Mouse (Mus musculus): Measurements from ENCODE around the gene Comtd1. TPM values are rescaled to one million over a fixed set of nuclear protein-coding genes. Genes with fewer than 3 reads are reported as not detected.
A peak's percentile ranks its signal among the peaks of the same experiment; 100 is the strongest.

Comtd1 gene
- polyA plus RNA-seq, 1 experiment from 2014 or later: 24.2 TPM

GRCm38 (mm10) chr14:21825786-21826491, 22.8 kb downstream of the Comtd1 start:
- Histone ChIP-seq H3K27ac (no peak overlapping the region), H3K4me2 (replicated peaks) (no peak overlapping the region), H3K4me1 (peaks cover 19% of the 10 kb centered on the region), H3K27me3 (no peaks in the 10 kb centered on the region), H3K9me3 (no peaks in the 10 kb centered on the region), H3K36me3 (no peaks in the 10 kb centered on the region), H3K9ac (no peak overlapping the region), H3K4me3 (no peak overlapping the region)
- WGBS: 83% methylated on average over 9 of the region's 9 CpGs
- no peak for ATAC-seq (ENCODE audit: low FRiP score, low read depth)

GRCm38 (mm10) chr14:21824938-21825337, 23.8 kb downstream of the Comtd1 start, which contains the start of gene Vdac2:
Gene Vdac2 (plus strand): TSS chr14:21825238.
- Histone ChIP-seq H3K27ac (0 out of 2 replicates have a peak within 1 kb of the TSS, but pooled peaks have one; percentile 28), H3K4me2 (replicated peaks) (no peak within 1 kb of the TSS), H3K4me1 (peaks cover 12% of the 10 kb centered on the region), H3K27me3 (no peaks in the 10 kb centered on the region), H3K36me3 (no peaks in the 10 kb centered on the region), H3K9me3 (no peaks in the 10 kb centered on the region), H3K9ac (no peak within 1 kb of the TSS), H3K4me3 (no peak within 1 kb of the TSS)
- no peak for ATAC-seq (ENCODE audit: low FRiP score, low read depth)
- WGBS: 89% methylated on average over 2 of the region's 2 CpGs

- H3K4me2 ChIP-seq (replicated peaks): no peak overlapping the region
- 63% methylated on average over 7 of the region's 7 CpGs for WGBS
- no peaks in the 10 kb centered on the region for H3K27me3 ChIP-seq
- 0 out of 2 replicates have a peak overlapping the region, but pooled peaks have one; percentile 28 for H3K27ac ChIP-seq
- ATAC-seq (ENCODE audit: low FRiP score, low read depth): no peak
- no peak overlapping the region for H3K9ac ChIP-seq
- H3K4me3 ChIP-seq: no peak overlapping the region
- H3K4me1 ChIP-seq: peaks cover 12% of the 10 kb centered on the region
- no peaks in the 10 kb centered on the region for H3K36me3 ChIP-seq
- H3K9me3 ChIP-seq: no peaks in the 10 kb centered on the region
Observed at GRCm38 (mm10) chr14:21823897-21824296, 24.9 kb downstream of the Comtd1 start.

- no peaks in the 10 kb centered on the region for H3K36me3 ChIP-seq
- H3K4me2 ChIP-seq (replicated peaks): no peak overlapping the region
- peak overlapping the region; percentile 29; the same call in 1 of the 2 replicates for H3K27ac ChIP-seq
- ATAC-seq (ENCODE audit: low FRiP score, low read depth): no peak
- no peaks in the 10 kb centered on the region for H3K27me3 ChIP-seq
- H3K9ac ChIP-seq: no peak overlapping the region
- H3K4me3 ChIP-seq: no peak overlapping the region
- 69% methylated on average over 7 of the region's 7 CpGs for WGBS
- H3K4me1 ChIP-seq: peaks cover 12% of the 10 kb centered on the region
- H3K9me3 ChIP-seq: no peaks in the 10 kb centered on the region
Observed at GRCm38 (mm10) chr14:21822795-21823374, 25.9 kb downstream of the Comtd1 start.

- Histone ChIP-seq H3K27me3 (no peaks in the 10 kb centered on the region), H3K4me2 (replicated peaks) (no peak overlapping the region), H3K4me3 (no peak overlapping the region), H3K27ac (0 out of 2 replicates have a peak overlapping the region, but pooled peaks have one; percentile 29), H3K36me3 (no peaks in the 10 kb centered on the region), H3K4me1 (peaks cover 12% of the 10 kb centered on the region), H3K9me3 (no peaks in the 10 kb centered on the region), H3K9ac (no peak overlapping the region)
- ATAC-seq (ENCODE audit: low FRiP score, low read depth): no peak
- WGBS: 78% methylated on average over 7 of the region's 7 CpGs
Observed at GRCm38 (mm10) chr14:21822307-21822706, 26.5 kb downstream of the Comtd1 start.

GRCm38 (mm10) chr14:21820880-21821505, 27.8 kb downstream of the Comtd1 start:
- H3K4me2 ChIP-seq (replicated peaks): no peak overlapping the region

GRCm38 (mm10) chr14:21817453-21817852, 31.3 kb downstream of the Comtd1 start:
- Histone ChIP-seq H3K4me3 (no peak overlapping the region), H3K36me3 (no peaks in the 10 kb centered on the region), H3K4me1 (no peaks in the 10 kb centered on the region), H3K9me3 (no peaks in the 10 kb centered on the region), H3K9ac (no peak overlapping the region), H3K27me3 (no peaks in the 10 kb centered on the region), H3K4me2 (replicated peaks) (no peak overlapping the region), H3K27ac (no peak overlapping the region)
- ATAC-seq (ENCODE audit: low FRiP score, low read depth): no peak
- 37% methylated on average over 4 of the region's 4 CpGs for WGBS

More at GRCm38 (mm10) chr14:21820880-21821505, 27.8 kb downstream of the Comtd1 start:
- 88% methylated on average over 4 of the region's 4 CpGs for WGBS
- Histone ChIP-seq H3K9ac (no peak overlapping the region), H3K27ac (no peak overlapping the region), H3K27me3 (no peaks in the 10 kb centered on the region), H3K36me3 (no peaks in the 10 kb centered on the region), H3K9me3 (no peaks in the 10 kb centered on the region), H3K4me3 (no peak overlapping the region), H3K4me1 (peaks cover 12% of the 10 kb centered on the region)
- no peak for ATAC-seq (ENCODE audit: low FRiP score, low read depth)

- no peak for ATAC-seq (ENCODE audit: low FRiP score, low read depth)
- H3K4me3 ChIP-seq: no peak overlapping the region
- H3K27me3 ChIP-seq: no peaks in the 10 kb centered on the region
- H3K4me2 ChIP-seq (replicated peaks): no peak overlapping the region
- no peak overlapping the region for H3K9ac ChIP-seq
- WGBS: 60% methylated on average over 3 of the region's 3 CpGs
- no peaks in the 10 kb centered on the region for H3K4me1 ChIP-seq
- H3K9me3 ChIP-seq: no peaks in the 10 kb centered on the region
- no peaks in the 10 kb centered on the region for H3K36me3 ChIP-seq
- H3K27ac ChIP-seq: no peak overlapping the region
Observed at GRCm38 (mm10) chr14:21816255-21816654, 32.5 kb downstream of the Comtd1 start.

GRCm38 (mm10) chr14:21814606-21815005, 34.2 kb downstream of the Comtd1 start:
- H3K4me1 ChIP-seq: no peaks in the 10 kb centered on the region
- 92% methylated on average over 4 of the region's 4 CpGs for WGBS
- H3K4me2 ChIP-seq (replicated peaks): no peak overlapping the region
- H3K36me3 ChIP-seq: no peaks in the 10 kb centered on the region
- H3K27ac ChIP-seq: no peak overlapping the region
- H3K27me3 ChIP-seq: no peaks in the 10 kb centered on the region
- no peak overlapping the region for H3K9ac ChIP-seq
- H3K9me3 ChIP-seq: no peaks in the 10 kb centered on the region
- no peak overlapping the region for H3K4me3 ChIP-seq
- no peak for ATAC-seq (ENCODE audit: low FRiP score, low read depth)

- Histone ChIP-seq H3K4me3 (no peak overlapping the region), H3K4me2 (replicated peaks) (no peak overlapping the region), H3K9ac (no peak overlapping the region), H3K27me3 (no peaks in the 10 kb centered on the region), H3K4me1 (no peaks in the 10 kb centered on the region), H3K27ac (no peak overlapping the region), H3K36me3 (no peaks in the 10 kb centered on the region), H3K9me3 (no peaks in the 10 kb centered on the region)
- 80% methylated on average over 3 of the region's 3 CpGs for WGBS
- no peak for ATAC-seq (ENCODE audit: low FRiP score, low read depth)
Observed at GRCm38 (mm10) chr14:21813847-21814246, 34.9 kb downstream of the Comtd1 start.

GRCm38 (mm10) chr14:21813216-21813615, 35.6 kb downstream of the Comtd1 start:
- no peak overlapping the region for H3K27ac ChIP-seq
- H3K9me3 ChIP-seq: no peaks in the 10 kb centered on the region
- no peak overlapping the region for H3K4me2 ChIP-seq (replicated peaks)
- H3K9ac ChIP-seq: no peak overlapping the region
- H3K27me3 ChIP-seq: no peaks in the 10 kb centered on the region
- no peak overlapping the region for H3K4me3 ChIP-seq
- no peaks in the 10 kb centered on the region for H3K36me3 ChIP-seq
- H3K4me1 ChIP-seq: no peaks in the 10 kb centered on the region
- WGBS: 76% methylated on average over 4 of the region's 4 CpGs
- no peak for ATAC-seq (ENCODE audit: low FRiP score, low read depth)

GRCm38 (mm10) chr14:21812590-21813162, 36.1 kb downstream of the Comtd1 start:
- H3K27ac ChIP-seq: no peak overlapping the region
- no peak overlapping the region for H3K4me2 ChIP-seq (replicated peaks)
- no peak overlapping the region for H3K9ac ChIP-seq
- WGBS: 20% methylated on average over 14 of the region's 14 CpGs
- H3K9me3 ChIP-seq: no peaks in the 10 kb centered on the region
- no peaks in the 10 kb centered on the region for H3K36me3 ChIP-seq
- no peaks in the 10 kb centered on the region for H3K4me1 ChIP-seq
- no peak overlapping the region for H3K4me3 ChIP-seq
- H3K27me3 ChIP-seq: no peaks in the 10 kb centered on the region
- no peak for ATAC-seq (ENCODE audit: low FRiP score, low read depth)
